Mouse (Mus musculus) neural tube, embryonic 11.5 days (tissue): ENCODE data around the gene Slc37a4. TPM values are rescaled to one million over a fixed set of nuclear protein-coding genes. Genes with fewer than 3 reads are reported as not detected.
A peak's percentile ranks its signal among the peaks of the same experiment; 100 is the strongest.
"Not testable (repeated sequence)": the region's sequence is repeated elsewhere in the genome, so short reads cannot be mapped to it uniquely, and the experiment has no call there.

ENCODE experiments used
- ATAC-seq: fragments of 200-750 bp; cut with Nextera tagmentation; 2 replicates; pipeline ENCODE4 v1.8.0; 2017; ENCODE audit warnings: moderate number of reproducible peaks, mild to moderate bottlenecking, moderate TSS enrichment, moderate library complexity; ENCODE audit not compliant: insufficient read depth, low FRiP score, low TSS enrichment
- DNase-seq: peaks from one replicate; pipeline ENCODE4 v3.0.0-alpha.2; 2015; ENCODE audit warnings: low spot score
- H3K27ac ChIP-seq: fragments of 300-500 bp; sonication (generic); 2 replicates; pipeline ENCODE4 v1.5.1; 2014; ENCODE audit warnings: low read depth, mild to moderate bottlenecking, low read length
- H3K27me3 ChIP-seq: fragments of 300-500 bp; sonication (generic); 2 replicates; pipeline ENCODE4 v1.6.1; 2014; ENCODE audit warnings: mild to moderate bottlenecking, low read length, mixed read lengths; ENCODE audit not compliant: control insufficient read depth, insufficient read depth
- H3K36me3 ChIP-seq: fragments of 300-500 bp; sonication (generic); 2 replicates; pipeline ENCODE4 v1.6.1; 2014; ENCODE audit warnings: mild to moderate bottlenecking, low read length, moderate library complexity, mixed read lengths; ENCODE audit not compliant: control insufficient read depth, insufficient read depth
- H3K4me1 ChIP-seq: fragments of 300-500 bp; sonication (generic); 2 replicates; pipeline ENCODE4 v1.6.1; 2014; ENCODE audit warnings: low read length, mixed read lengths; ENCODE audit not compliant: control insufficient read depth, insufficient read depth
- H3K4me2 ChIP-seq: fragments of 300-500 bp; sonication (generic); 2 replicates; pipeline ENCODE4 v1.6.1; 2014; ENCODE audit warnings: low read depth, mild to moderate bottlenecking, moderate library complexity
- H3K4me3 ChIP-seq: fragments of 300-500 bp; sonication (generic); 2 replicates; pipeline ENCODE4 v1.5.1; 2014; ENCODE audit warnings: low read depth, low read length
- H3K9ac ChIP-seq: fragments of 300-500 bp; sonication (generic); 2 replicates; pipeline ENCODE4 v1.6.1; 2014; ENCODE audit warnings: mild to moderate bottlenecking, low read length
- H3K9me3 ChIP-seq: fragments of 300-500 bp; sonication (generic); 2 replicates; pipeline ENCODE4 v1.6.1; 2016; ENCODE audit warnings: low read length; ENCODE audit not compliant: control insufficient read depth
- WGBS: fragments of 180-500 bp; shearing (Covaris S2); extraction: QIAGEN DNeasy Blood & Tissue Kit; methylation state at CpG from one replicate; pipeline ENCODE4 v1.1.7; 2014; 5-methylcytosine and 5-hydroxymethylcytosine counted together
- polyA plus RNA-seq: library from polyadenylated mRNA; unstranded; fragments of >200 nt; fragmentation: Nextera tagmentation; extraction: Ambion mirVana; gene quantifications from 2 replicates; pipeline ENCODE4 v1.2.1, GENCODE M21; 2014

The Slc37a4 gene
- polyA plus RNA-seq, 1 experiment from 2014 or later, result 31.8 TPM

DNA sequence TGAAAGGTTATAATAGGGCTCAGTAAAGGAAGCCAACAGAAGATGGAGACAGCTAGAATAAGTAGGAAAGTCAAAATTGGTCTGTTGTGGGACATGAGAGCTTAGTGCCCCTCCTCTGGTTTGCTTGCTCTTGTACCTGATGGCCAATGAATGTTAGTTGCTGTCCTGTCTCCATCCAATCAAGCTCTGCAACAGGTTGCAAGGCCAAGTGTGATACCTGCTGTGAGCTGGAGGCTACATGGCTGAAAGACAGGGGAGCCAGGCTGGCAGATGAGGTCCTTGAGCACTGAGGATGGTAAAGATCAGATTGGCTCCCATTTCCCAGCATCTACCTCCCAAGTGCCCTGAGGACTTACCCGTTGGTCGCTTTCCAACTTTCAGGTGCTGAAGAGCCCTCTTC is 16.1 kb downstream of the Slc37a4 start:
- Histone ChIP-seq H3K27me3 (no peaks in the 10 kb centered on the region), H3K27ac (no peak overlapping the region), H3K4me3 (no peak overlapping the region), H3K4me2 (no peak overlapping the region), H3K9me3 (no peaks in the 10 kb centered on the region), H3K4me1 (peaks cover 3% of the 10 kb centered on the region; the same call in 1 of the 2 replicates), H3K36me3 (peaks cover 9% of the 10 kb centered on the region), H3K9ac (no peak overlapping the region)
- ATAC-seq, result no peak
- DNase-seq, result no peak
- 84% methylated on average over 2 of the region's 2 CpGs for WGBS

DNA sequence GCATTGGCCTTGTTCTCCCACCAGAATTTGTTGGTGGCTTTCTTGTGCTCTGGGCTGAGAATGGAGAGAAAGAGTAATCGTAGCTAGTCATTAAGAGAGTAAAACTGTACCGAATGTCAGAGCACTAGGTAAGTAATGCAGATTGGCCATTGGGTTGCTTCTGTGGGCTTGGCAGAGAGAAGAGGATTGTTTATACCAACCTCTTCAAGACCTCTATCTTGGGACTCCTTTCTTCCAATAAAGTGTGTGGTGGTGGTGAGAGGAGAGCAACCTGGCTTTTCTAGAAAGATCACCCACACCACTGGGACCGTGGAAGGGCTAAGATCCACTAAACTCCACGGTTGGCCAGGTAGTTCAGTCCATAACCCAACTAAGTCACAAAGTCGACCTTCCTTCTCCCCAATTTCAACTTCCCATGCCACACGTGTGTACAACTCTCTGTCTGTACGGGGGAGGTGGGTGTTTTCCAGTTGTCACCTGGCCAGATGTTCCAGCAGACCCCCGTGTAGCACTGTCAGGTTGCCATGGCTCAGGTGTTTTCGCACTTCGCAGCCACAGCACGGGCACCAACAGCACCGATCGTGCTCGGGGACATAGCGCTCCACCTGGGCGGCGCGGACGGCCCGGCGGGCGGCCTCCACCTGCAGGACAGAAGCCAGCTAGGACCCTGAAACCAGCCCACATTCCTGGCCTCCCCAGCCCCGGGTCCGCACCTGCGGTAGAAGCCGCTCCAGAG is 20.7 kb downstream of the Slc37a4 start:
- H3K27me3 ChIP-seq, result no peaks in the 10 kb centered on the region
- peak overlapping the region; percentile 79 for H3K4me2 ChIP-seq
- H3K9ac ChIP-seq, result peak overlapping the region; percentile 66
- no peaks in the 10 kb centered on the region for H3K9me3 ChIP-seq
- 7% methylated on average over 26 of the region's 26 CpGs for WGBS
- DNase-seq, result no peak
- peak; percentile 27; the same call in 1 of the 2 replicates for ATAC-seq
- no peak overlapping the region for H3K27ac ChIP-seq
- peaks cover 3% of the 10 kb centered on the region; the same call in 1 of the 2 replicates for H3K4me1 ChIP-seq
- H3K36me3 ChIP-seq, result peaks cover 1% of the 10 kb centered on the region; the same call in 1 of the 2 replicates
- peak overlapping the region; percentile 56 for H3K4me3 ChIP-seq

DNA sequence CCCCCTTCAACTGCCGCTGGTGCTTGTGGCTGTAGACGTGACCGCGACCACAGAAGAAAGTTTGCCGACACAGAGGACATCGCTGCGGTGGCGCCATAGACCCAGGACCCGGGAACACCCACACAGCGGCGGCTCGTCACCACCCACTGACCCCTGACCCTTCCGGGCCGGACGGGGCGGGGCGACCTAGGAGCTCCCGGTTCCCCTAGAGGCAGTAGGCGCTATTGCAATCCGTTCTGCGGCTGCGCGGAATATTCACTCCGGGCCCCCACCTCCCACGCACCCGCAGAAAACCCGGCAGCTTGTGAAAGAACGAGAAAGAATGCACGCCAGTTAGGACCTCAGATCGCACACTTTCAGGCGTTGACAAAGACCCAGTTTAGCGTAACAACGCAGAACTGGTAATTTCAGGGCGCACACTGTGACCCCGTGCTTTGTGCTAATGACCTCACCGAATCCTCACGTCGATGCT is 21.3 kb downstream of the Slc37a4 start:
- H3K9me3 ChIP-seq, result no peaks in the 10 kb centered on the region
- ATAC-seq, result peak; percentile 72
- no peaks in the 10 kb centered on the region for H3K27me3 ChIP-seq
- H3K9ac ChIP-seq, result peak overlapping the region; percentile 66
- H3K4me2 ChIP-seq, result peak overlapping the region; percentile 79
- H3K27ac ChIP-seq, result no peak overlapping the region
- 1% methylated on average over 38 of the region's 38 CpGs for WGBS
- DNase-seq, result peak; percentile 93
- H3K36me3 ChIP-seq, result no peaks in the 10 kb centered on the region
- H3K4me3 ChIP-seq, result peak overlapping the region; percentile 56
- peaks cover 3% of the 10 kb centered on the region; the same call in 1 of the 2 replicates for H3K4me1 ChIP-seq

DNA sequence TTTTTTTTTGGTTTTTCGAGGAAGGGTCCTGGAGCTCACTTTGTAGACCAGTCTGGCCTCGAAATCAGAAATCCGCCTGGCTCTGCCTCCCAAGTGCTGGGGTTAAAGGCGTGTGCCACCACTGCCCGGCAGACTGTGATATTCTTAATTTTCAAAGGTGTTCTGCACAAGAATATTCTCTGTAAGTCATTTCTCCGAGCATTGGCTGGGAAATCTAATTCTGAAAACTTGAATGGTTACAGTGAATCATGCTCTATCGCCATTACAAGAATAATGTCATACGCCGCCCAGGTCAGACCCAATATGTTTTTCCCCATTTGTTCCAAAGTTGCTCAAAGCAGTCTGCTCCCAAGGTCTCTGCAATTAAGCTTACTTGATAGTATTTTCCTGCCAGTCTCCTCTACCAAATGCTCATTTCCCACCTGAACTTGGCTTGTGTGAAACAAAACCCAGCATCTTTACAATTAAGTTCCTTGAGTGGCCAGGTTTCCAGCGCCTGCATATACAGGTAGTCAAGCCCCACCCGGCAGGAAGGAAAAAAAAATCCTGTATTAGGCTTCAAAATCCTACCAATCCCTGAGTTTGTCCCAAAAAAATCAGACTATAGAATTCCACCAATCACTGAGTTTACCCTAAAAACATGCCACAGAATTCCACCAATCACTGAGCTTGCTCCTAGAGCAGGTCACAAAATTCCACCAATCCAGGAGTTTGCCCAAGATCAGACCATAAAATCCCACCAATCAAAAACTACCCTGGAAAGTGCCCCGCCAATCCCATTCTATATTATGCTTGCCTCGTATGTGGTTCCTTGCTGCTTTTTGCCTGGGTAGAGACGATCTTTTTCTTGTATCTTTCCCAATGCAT is 22.1 kb downstream of the Slc37a4 start, which contains the start of gene Ccdc84:
TSS of gene Ccdc84 (minus strand) at position 51 of the 867 bp plus-strand sequence.
- H3K4me3 ChIP-seq, result peak within 1 kb of the TSS; percentile 56
- H3K27ac ChIP-seq, result no peak within 1 kb of the TSS
- no peaks in the 10 kb centered on the region for H3K9me3 ChIP-seq
- H3K4me2 ChIP-seq, result peak within 1 kb of the TSS; percentile 79
- H3K4me1 ChIP-seq, result peaks cover 3% of the 10 kb centered on the region; the same call in 1 of the 2 replicates
- no peaks in the 10 kb centered on the region for H3K36me3 ChIP-seq
- WGBS, result 83% methylated on average over 14 of the region's 14 CpGs
- ATAC-seq, result no peak
- no peak for DNase-seq
- no peaks in the 10 kb centered on the region for H3K27me3 ChIP-seq
- H3K9ac ChIP-seq, result peak within 1 kb of the TSS; percentile 66

DNA sequence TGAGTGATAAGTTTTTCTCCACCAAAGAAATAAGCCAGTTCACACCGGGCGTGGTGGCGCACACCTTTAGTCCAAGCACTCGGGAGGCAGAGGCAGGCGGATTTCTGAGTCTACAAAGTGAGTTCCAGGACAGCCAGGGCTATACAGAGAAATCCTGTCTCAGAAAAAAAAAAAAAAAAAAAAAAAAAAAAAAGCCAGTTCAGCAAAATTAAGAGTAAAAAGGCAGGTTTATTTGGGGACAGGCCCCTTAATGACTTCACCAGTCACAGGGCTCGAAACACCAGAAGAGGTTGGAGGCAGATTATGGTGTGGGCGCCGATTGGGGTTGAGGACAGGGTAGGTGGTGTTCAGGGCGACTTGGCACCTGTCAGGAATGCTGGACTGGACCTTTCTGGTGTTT is 23.1 kb downstream of the Slc37a4 start:
- not testable (repeated sequence) for H3K27me3 ChIP-seq, ATAC-seq, H3K9me3 ChIP-seq, H3K4me2 ChIP-seq, H3K36me3 ChIP-seq, DNase-seq, H3K4me1 ChIP-seq, H3K9ac ChIP-seq, H3K4me3 ChIP-seq, H3K27ac ChIP-seq
- 95% methylated on average over 9 of the region's 9 CpGs for WGBS

DNA sequence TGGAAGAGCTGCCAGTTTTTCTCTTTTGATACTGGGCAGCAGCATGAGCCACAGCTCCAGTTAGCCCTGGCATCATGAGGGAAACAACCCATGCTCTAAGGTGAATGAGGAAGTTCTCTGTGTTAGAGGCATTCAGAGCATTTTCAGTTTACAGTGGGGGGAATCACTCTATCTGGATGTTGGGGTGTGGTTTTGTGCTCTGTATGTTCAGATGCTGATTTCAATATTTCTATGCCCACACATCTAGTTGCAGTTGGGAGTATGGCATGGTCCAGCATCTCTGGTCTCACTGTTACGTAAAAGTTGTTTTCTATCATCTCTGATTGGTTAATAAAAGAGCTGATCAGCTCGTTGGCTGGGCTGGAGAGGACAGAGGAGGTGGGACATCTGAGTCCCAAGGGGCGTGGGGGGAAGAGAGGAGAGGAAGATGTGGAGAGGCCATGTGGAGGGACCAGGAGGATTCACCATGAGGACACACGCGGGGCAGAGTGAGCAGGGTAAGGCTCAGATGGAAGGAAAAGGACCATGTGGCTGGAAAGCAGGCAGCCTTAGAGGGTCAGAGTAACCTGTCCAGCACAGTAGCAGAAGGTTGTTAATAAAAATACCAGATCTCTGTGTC is 23.7 kb downstream of the Slc37a4 start:
- Histone ChIP-seq H3K4me1 (peaks cover 3% of the 10 kb centered on the region; the same call in 1 of the 2 replicates), H3K4me3 (no peak overlapping the region), H3K9me3 (no peaks in the 10 kb centered on the region), H3K27me3 (no peaks in the 10 kb centered on the region), H3K4me2 (no peak overlapping the region), H3K36me3 (no peaks in the 10 kb centered on the region), H3K9ac (no peak overlapping the region), H3K27ac (no peak overlapping the region)
- DNase-seq (no peak), ATAC-seq (no peak)
- WGBS, result 75% methylated on average over 5 of the region's 5 CpGs

DNA sequence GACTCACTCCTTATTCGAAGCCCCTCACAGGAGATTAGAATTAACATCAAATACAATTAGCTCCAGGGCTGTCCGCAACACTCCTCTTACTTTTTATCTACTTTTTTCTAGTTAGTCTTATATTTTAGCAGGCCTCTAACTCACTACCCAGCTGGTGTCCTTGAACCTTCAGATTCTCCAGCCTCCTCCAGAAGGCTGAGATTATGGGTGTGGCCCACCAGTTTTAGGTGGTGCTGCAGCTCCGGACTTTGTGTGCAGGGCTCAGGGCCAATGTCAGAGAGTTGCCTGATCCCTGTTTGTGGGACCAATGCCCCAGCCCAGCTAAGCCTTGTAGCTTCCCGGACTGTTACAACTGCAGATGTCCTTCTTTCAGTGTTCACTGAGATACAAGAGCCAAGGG is 26.9 kb downstream of the Slc37a4 start:
- Histone ChIP-seq H3K27ac (no peak overlapping the region), H3K27me3 (no peaks in the 10 kb centered on the region), H3K4me1 (no peaks in the 10 kb centered on the region), H3K4me3 (no peak overlapping the region), H3K36me3 (no peaks in the 10 kb centered on the region), H3K4me2 (no peak overlapping the region), H3K9me3 (no peaks in the 10 kb centered on the region), H3K9ac (no peak overlapping the region)
- WGBS, result 88% methylated on average over 4 of the region's 4 CpGs
- DNase-seq, result no peak
- ATAC-seq, result no peak

DNA sequence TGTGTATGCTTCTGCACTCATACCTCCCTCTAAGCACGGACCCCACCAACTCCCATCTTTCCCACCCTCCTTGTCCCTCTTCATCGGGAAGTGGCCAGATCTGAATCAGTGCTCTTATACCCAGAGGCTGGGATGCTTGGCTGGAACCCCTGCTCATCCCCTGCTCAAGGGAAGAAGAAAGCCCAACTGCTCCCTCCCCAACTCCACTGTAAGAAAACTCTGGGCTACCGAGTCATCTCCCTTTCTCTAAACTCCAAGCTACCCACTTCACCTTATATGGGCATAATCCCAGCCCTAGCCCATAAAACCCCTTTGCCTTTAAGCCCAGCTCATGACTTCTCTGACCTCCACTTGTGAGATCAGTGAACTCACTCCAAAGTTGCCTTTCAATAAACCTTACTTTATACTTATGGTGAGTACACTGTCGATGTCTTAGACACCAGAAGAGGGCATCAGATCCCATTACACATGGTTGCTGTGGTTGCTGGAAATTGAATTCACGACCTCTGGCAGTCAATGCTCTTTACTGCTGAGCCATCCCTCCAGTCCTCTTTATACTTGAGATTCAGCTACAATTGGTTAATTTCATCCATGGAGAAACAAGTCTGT is 36.0 kb downstream of the Slc37a4 start:
- DNase-seq (no peak), ATAC-seq (no peak)
- Histone ChIP-seq H3K4me3 (no peak overlapping the region), H3K9ac (no peak overlapping the region), H3K27me3 (no peaks in the 10 kb centered on the region), H3K4me2 (no peak overlapping the region), H3K36me3 (no peaks in the 10 kb centered on the region), H3K9me3 (no peaks in the 10 kb centered on the region), H3K4me1 (no peaks in the 10 kb centered on the region), H3K27ac (no peak overlapping the region)
- 49% methylated on average over 5 of the region's 5 CpGs for WGBS
